Mouse (Mus musculus) intestine, postnatal 0 days (tissue): ENCODE measurements around the gene Rbm42. TPM values are rescaled to one million over a fixed set of nuclear protein-coding genes. Genes with fewer than 3 reads are reported as not detected.

Experiments used
- ATAC-seq: fragments of 200-750 bp; cut with Nextera tagmentation; 2 replicates; pipeline ENCODE4 v1.8.0; 2017; ENCODE audit warnings: mild to moderate bottlenecking, moderate TSS enrichment, moderate library complexity
- H3K27ac ChIP-seq: fragments of 300-500 bp; sonication (generic); 2 replicates; pipeline ENCODE4 v1.5.1; 2014; ENCODE audit warnings: mild to moderate bottlenecking, low read depth, low read length, moderate library complexity
- H3K27me3 ChIP-seq: fragments of 300-500 bp; sonication (generic); replicated peaks from 2 replicates; pipeline ENCODE4 v1.6.1; 2014; ENCODE audit warnings: low read length, mixed read lengths; ENCODE audit not compliant: control insufficient read depth, insufficient read depth
- H3K36me3 ChIP-seq: fragments of 300-500 bp; sonication (generic); 2 replicates; pipeline ENCODE4 v1.6.1; 2014; ENCODE audit warnings: mild to moderate bottlenecking, moderate library complexity; ENCODE audit not compliant: control insufficient read depth, insufficient read depth
- H3K4me1 ChIP-seq: fragments of 300-500 bp; sonication (generic); replicated peaks from 2 replicates; pipeline ENCODE4 v1.6.1; 2014; ENCODE audit warnings: antibody characterized with exemption, low read length, mixed read lengths; ENCODE audit not compliant: control insufficient read depth, insufficient read depth
- H3K4me2 ChIP-seq: fragments of 300-500 bp; sonication (generic); replicated peaks from 2 replicates; pipeline ENCODE4 v1.6.1; 2014; ENCODE audit warnings: low read depth, mild to moderate bottlenecking, moderate library complexity
- H3K4me3 ChIP-seq: fragments of 300-500 bp; sonication (generic); 2 replicates; pipeline ENCODE4 v1.5.1; 2014; ENCODE audit warnings: low read depth, low read length
- H3K9ac ChIP-seq: fragments of 300-500 bp; sonication (generic); 2 replicates; pipeline ENCODE4 v1.6.1; 2014; ENCODE audit warnings: mild to moderate bottlenecking, low read depth, low read length
- H3K9me3 ChIP-seq: fragments of 300-500 bp; sonication (generic); 2 replicates; pipeline ENCODE4 v1.6.1; 2016; ENCODE audit warnings: mixed run types; ENCODE audit not compliant: control insufficient read depth
- CTCF ChIP-seq: sonication (generic); IDR thresholded peaks from 2 replicates; pipeline ENCODE4 v1.5.1; 2016; ENCODE audit warnings: low read depth, mild to moderate bottlenecking, control low read depth, antibody characterized with exemption, moderate library complexity
- WGBS: fragments of 180-500 bp; shearing (Covaris S2); extraction: QIAGEN DNeasy Blood & Tissue Kit; methylation state at CpG from one replicate; pipeline ENCODE4 v1.1.7; 2014; 5-methylcytosine and 5-hydroxymethylcytosine counted together
- polyA plus RNA-seq: library from polyadenylated mRNA; unstranded; fragments of >200 nt; fragmentation: Nextera tagmentation; extraction: Ambion mirVana; gene quantifications from 2 replicates; pipeline ENCODE4 v1.2.1, GENCODE M21; 2015

Gene Rbm42
- polyA plus RNA-seq, 1 experiment from 2014 or later, result 88.9 TPM

- Histone ChIP-seq H3K4me3 (no peak overlapping the region), H3K36me3 (peaks cover 15% of the 10 kb centered on the region), H3K27me3 (peaks cover 47% of the 10 kb centered on the region), H3K4me2 (no peak overlapping the region), H3K4me1 (no peaks in the 10 kb centered on the region), H3K27ac (no peak overlapping the region), H3K9me3 (no peaks in the 10 kb centered on the region), H3K9ac (no peak overlapping the region)
- ATAC-seq, result no peak
- no peak for TF ChIP-seq CTCF
- WGBS, result 25% methylated on average over 11 of the region's 11 CpGs
Measured at GRCm38 (mm10) chr7:30636395-30636794, 13.7 kb downstream of the Rbm42 start.

GRCm38 (mm10) chr7:30635752-30636151, 14.4 kb downstream of the Rbm42 start, which contains the start of gene Etv2:
Gene Etv2 (minus strand): TSS chr7:30635852.
- no peaks in the 10 kb centered on the region for H3K4me1 ChIP-seq
- H3K36me3 ChIP-seq, result peaks cover 9% of the 10 kb centered on the region; the same call in 1 of the 2 replicates
- H3K4me3 ChIP-seq, result peak within 1 kb of the TSS; percentile 13
- no peaks in the 10 kb centered on the region for H3K9me3 ChIP-seq
- H3K4me2 ChIP-seq, result peak within 1 kb of the TSS; percentile 38
- H3K9ac ChIP-seq, result no peak within 1 kb of the TSS
- peaks cover 50% of the 10 kb centered on the region for H3K27me3 ChIP-seq
- H3K27ac ChIP-seq, result no peak within 1 kb of the TSS
- ATAC-seq, result no peak
- 6% methylated on average over 5 of the region's 5 CpGs for WGBS
- TF ChIP-seq CTCF, result no peak

GRCm38 (mm10) chr7:30634621-30635020, 15.5 kb downstream of the Rbm42 start:
- no peaks in the 10 kb centered on the region for H3K4me1 ChIP-seq
- peak overlapping the region; percentile 13 for H3K4me3 ChIP-seq
- peak; percentile 66; the same call in 1 of the 2 replicates for ATAC-seq
- H3K9ac ChIP-seq, result no peak overlapping the region
- peak; percentile 83 for TF ChIP-seq CTCF
- under 1% methylated on average over 20 of the region's 20 CpGs for WGBS
- no peak overlapping the region for H3K27ac ChIP-seq
- peaks cover 54% of the 10 kb centered on the region for H3K27me3 ChIP-seq
- no peaks in the 10 kb centered on the region for H3K9me3 ChIP-seq
- H3K36me3 ChIP-seq, result no peaks in the 10 kb centered on the region
- H3K4me2 ChIP-seq, result peak overlapping the region; percentile 38

- Histone ChIP-seq H3K27ac (no peak overlapping the region), H3K4me1 (no peaks in the 10 kb centered on the region), H3K9ac (no peak overlapping the region), H3K4me2 (no peak overlapping the region), H3K9me3 (no peaks in the 10 kb centered on the region), H3K4me3 (0 out of 2 replicates have a peak overlapping the region, but pooled peaks have one; percentile 1), H3K36me3 (no peaks in the 10 kb centered on the region), H3K27me3 (peaks cover 54% of the 10 kb centered on the region)
- ATAC-seq, result no peak
- WGBS, result 5% methylated on average over 27 of the region's 27 CpGs
- no peak for TF ChIP-seq CTCF
Measured at GRCm38 (mm10) chr7:30633762-30634412, 16.2 kb downstream of the Rbm42 start.

- Histone ChIP-seq H3K4me3 (no peak overlapping the region), H3K27me3 (peaks cover 27% of the 10 kb centered on the region), H3K27ac (no peak overlapping the region), H3K4me1 (no peaks in the 10 kb centered on the region), H3K4me2 (no peak overlapping the region), H3K9ac (no peak overlapping the region), H3K9me3 (no peaks in the 10 kb centered on the region), H3K36me3 (no peaks in the 10 kb centered on the region)
- no peak for TF ChIP-seq CTCF
- no peak for ATAC-seq
Measured at GRCm38 (mm10) chr7:30629013-30629412, 21.1 kb downstream of the Rbm42 start.

GRCm38 (mm10) chr7:30626647-30627046, 23.5 kb downstream of the Rbm42 start:
- no peak for TF ChIP-seq CTCF
- Histone ChIP-seq H3K9ac (no peak overlapping the region), H3K27ac (no peak overlapping the region), H3K9me3 (no peaks in the 10 kb centered on the region), H3K4me3 (no peak overlapping the region), H3K4me2 (0 out of 2 replicates have a peak overlapping the region, but pooled peaks have one; percentile 85), H3K27me3 (peaks cover 10% of the 10 kb centered on the region), H3K4me1 (no peaks in the 10 kb centered on the region), H3K36me3 (peaks cover 19% of the 10 kb centered on the region)
- 82% methylated on average over 5 of the region's 5 CpGs for WGBS
- no peak for ATAC-seq
